Comparison of ENCODE assay signal across 8 mouse cellular contexts in genomic region chr15:81360345-81361021, GRCm38 (mm10). TPM values are rescaled to one million over a fixed set of nuclear protein-coding genes. Genes with fewer than 3 reads are reported as not detected.
DNase-seq lines count a peak whose midpoint lies in the region; ATAC-seq lines count a peak whose summit lies in the region.

TSS of gene Slc25a17 (minus strand) at chr15:81360812.

- under 1% methylated on average over 30 of the region's 30 CpGs for WGBS in hindbrain, embryonic 12.5 days

- no peaks in the 10 kb centered on the region for H3K9me3 ChIP-seq in hindbrain, embryonic 12.5 days (replicated peaks)

- H3K9ac ChIP-seq in hindbrain, embryonic 12.5 days, result peak within 1 kb of the TSS; percentile 77

- ATAC-seq in hindbrain, embryonic 12.5 days (ENCODE audit: low FRiP score), result peak; percentile 99

- peak within 1 kb of the TSS; percentile 80 for H3K27ac ChIP-seq in hindbrain, embryonic 12.5 days

- H3K4me1 ChIP-seq in hindbrain, embryonic 12.5 days, result peaks cover 22% of the 10 kb centered on the region

- peak; percentile 94 for DNase-seq in Muller cell, postnatal 12 days (ENCODE audit: inconsistent ontology term)
- peak; percentile 95 for DNase-seq in cerebellum, adult 9-11 months
- DNase-seq in frontal cortex, postnatal 10 days (ENCODE audit: low spot score in 2 of 2), result peak; percentile 91 to 93
- peak; percentile 88 to 96 for DNase-seq in layer of hippocampus, postnatal 14 days (ENCODE audit: low spot score in 2 of 2)
- peak; percentile 96 for DNase-seq in lung, postnatal 14 days
- peak; percentile 88 for DNase-seq in retina, adult 2 months (ENCODE audit: low read depth, low spot score)
- peak; percentile 93 to 96 for DNase-seq in thymus, postnatal 36 days

- peak within 1 kb of the TSS; percentile 71 for H3K4me3 ChIP-seq in hindbrain, embryonic 12.5 days

- H3K36me3 ChIP-seq in hindbrain, embryonic 12.5 days, result peaks cover 20% of the 10 kb centered on the region

- peak within 1 kb of the TSS; percentile 84 for H3K4me2 ChIP-seq in hindbrain, embryonic 12.5 days (replicated peaks)

- no peaks in the 10 kb centered on the region for H3K27me3 ChIP-seq in hindbrain, embryonic 12.5 days

RNA-seq across cellular contexts. Expression of gene Slc25a17, which starts in this region (rescaled TPM):
- polyA plus RNA-seq in hindbrain, embryonic 12.5 days (2016; fragmentation: Nextera tagmentation; extraction: Ambion mirVana), result 106 and 111 TPM in 2 replicates
- total RNA-seq in layer of hippocampus, postnatal 14 days (2021), result 10 to 100 TPM; 57.6 to 63.6 TPM

Comparison
In these comparisons a context has a peak if more than half of its experiments do, and no peak if none do; other contexts are left out.
1. Peak in every context shown above with its lines: DNase-seq, ATAC-seq, H3K4me3 ChIP-seq and H3K27ac ChIP-seq.